Mouse (Mus musculus): Measurements from ENCODE around the gene Dynlt1a.
"Not testable (repeated sequence)": the region's sequence is repeated elsewhere in the genome, so short reads cannot be mapped to it uniquely, and the experiment has no call there.

DNA sequence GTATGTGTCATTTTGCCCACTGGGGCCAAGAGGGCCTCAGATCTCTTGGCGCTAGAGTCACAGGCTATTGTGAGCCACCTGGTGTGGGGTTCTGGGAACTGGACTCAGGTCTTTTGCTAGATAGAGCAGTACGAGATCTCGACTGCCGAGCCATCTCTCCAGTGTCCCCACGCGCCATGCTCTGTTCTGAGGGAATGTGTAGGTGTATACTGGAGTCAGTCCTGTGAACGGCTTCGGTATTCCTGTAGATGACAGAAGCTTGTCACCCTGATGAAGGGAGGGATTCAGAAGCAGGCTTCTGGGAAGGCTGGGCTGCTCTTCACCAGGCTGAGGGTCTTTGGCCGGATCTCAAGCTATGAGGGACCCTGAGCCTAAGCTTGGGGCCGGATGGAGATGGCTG is 37.5 kb downstream of the Dynlt1a start:
- not testable (repeated sequence) for TF ChIP-seq EP300, CTCF (IDR thresholded peaks at IDR 0.05; ENCODE audit: low read depth)
